Mouse (Mus musculus) adrenal gland, postnatal 36 days (tissue): Measurements from ENCODE around the gene Slc30a2. TPM values are rescaled to one million over a fixed set of nuclear protein-coding genes. Genes with fewer than 3 reads are reported as not detected.

ENCODE experiments used
- DNase-seq, 2 experiments: peaks; one replicate each; pipeline ENCODE4 v3.0.0; 2021; ENCODE audit warnings: mixed read lengths in 1 of 2
- total RNA-seq, 2 experiments: library from RNA; stranded (reverse); gene quantifications; 2 replicates each; pipeline ENCODE4 v1.2.3; 2021

The Slc30a2 gene
- total RNA-seq, 2 experiments from 2014 or later: 21.6 to 41.1 TPM

- peak; percentile 46 to 79 for DNase-seq
Measured at GRCm38 (mm10) chr4:134397121-134397520, 54.1 kb downstream of the Slc30a2 start.

- no peak for DNase-seq
Measured at GRCm38 (mm10) chr4:134397732-134398131, 54.8 kb downstream of the Slc30a2 start.

GRCm38 (mm10) chr4:134400206-134400605 is 57.2 kb downstream of the Slc30a2 start:
- no peak for DNase-seq

- DNase-seq: peak; percentile 47 to 79
Measured at GRCm38 (mm10) chr4:134401181-134401661, 58.2 kb downstream of the Slc30a2 start.

- DNase-seq: no peak
Measured at GRCm38 (mm10) chr4:134401856-134402570, 59.0 kb downstream of the Slc30a2 start.

GRCm38 (mm10) chr4:134402571-134403262 is 59.7 kb downstream of the Slc30a2 start:
- DNase-seq: peak in 1 of 2 experiments; percentile 39

GRCm38 (mm10) chr4:134403721-134404120 is 60.7 kb downstream of the Slc30a2 start:
- DNase-seq: no peak

Other genes with a start within 250 kb of the Slc30a2 start
- 10 to 100 TPM; 10.9 to 12.0 TPM for gene Cd52, start 248.1 kb upstream of the Slc30a2 start, total RNA-seq
- 1 to 10 TPM; 5.2 to 8.5 TPM for gene Ubxn11, start 240.6 kb upstream of the Slc30a2 start, total RNA-seq
- 10 to 100 TPM; 66.8 to 86.5 TPM for gene Sh3bgrl3, start 214.4 kb upstream of the Slc30a2 start, total RNA-seq
- gene Cep85, start 156.1 kb upstream of the Slc30a2 start, total RNA-seq: 10 to 100 TPM; 15.6 to 20.4 TPM
- gene Gm7534, start 140.2 kb upstream of the Slc30a2 start, total RNA-seq: not detected
- not detected for gene Catsper4, start 115.8 kb upstream of the Slc30a2 start, total RNA-seq
- gene Cnksr1, start 104.8 kb upstream of the Slc30a2 start, total RNA-seq: under 1 TPM; 0.23 to 0.40 TPM
- not detected for gene E130218I03Rik, start 99.5 kb upstream of the Slc30a2 start, total RNA-seq
- 10 to 100 TPM in 1 of 2 experiments, 1 to 10 TPM in 1; 9.6 to 12.9 TPM for gene Zfp593, start 97.6 kb upstream of the Slc30a2 start, total RNA-seq
- not detected for gene Gm30191, start 96.2 kb upstream of the Slc30a2 start, total RNA-seq
- 10 to 100 TPM in 1 of 2 experiments, 1 to 10 TPM in 1; 6.0 to 11.6 TPM for gene Grrp1, start 89.1 kb upstream of the Slc30a2 start, total RNA-seq
- gene Pdik1l, start 55.3 kb upstream of the Slc30a2 start, total RNA-seq: 10 to 100 TPM; 18.2 to 19.0 TPM
- gene Trim63, start 28.1 kb upstream of the Slc30a2 start, total RNA-seq: not detected
- gene Extl1, start 40.7 kb downstream of the Slc30a2 start, total RNA-seq: 1 to 10 TPM; 1.7 to 2.3 TPM
- 10 to 100 TPM; 14.7 to 16.0 TPM for gene Pafah2, start 53.1 kb downstream of the Slc30a2 start, total RNA-seq
- 10 to 100 TPM; 46.2 to 53.5 TPM for gene Stmn1, start 125.1 kb downstream of the Slc30a2 start, total RNA-seq
- gene Paqr7, start 153.5 kb downstream of the Slc30a2 start, total RNA-seq: 10 to 100 TPM; 38.7 to 56.9 TPM
- gene Aunip, start 167.8 kb downstream of the Slc30a2 start, total RNA-seq: 1 to 10 TPM; 1.7 to 2.5 TPM
- gene Mtfr1l, start 192.2 kb downstream of the Slc30a2 start, total RNA-seq: 100 to 1,000 TPM; 128 to 136 TPM
- gene Selenon, start 209.0 kb downstream of the Slc30a2 start, total RNA-seq: 10 to 100 TPM; 28.8 to 36.9 TPM